Mouse (Mus musculus) megakaryocyte, embryonic 14.5 days (primary cell): ENCODE measurements at regions not wholly inside any gene's neighbourhood (a gene's known extent, or its start where the extent isn't known, plus 50 kb on each side); places are given as distances from the start of the nearest gene placed in this dataset.
A peak's percentile ranks its signal among the peaks of the same experiment; 100 is the strongest.

Source experiments
- H3K27me3 ChIP-seq: replicated peaks from 2 replicates; pipeline ENCODE3; 2012; ENCODE audit warnings: inconsistent platforms
- H3K36me3 ChIP-seq: replicated peaks from 2 replicates; pipeline ENCODE3; 2012; ENCODE audit warnings: low read length, inconsistent platforms, mixed read lengths
- H3K4me1 ChIP-seq: 2 replicates; pipeline ENCODE4 v1.6.1; 2012; ENCODE audit warnings: inconsistent platforms
- H3K4me3 ChIP-seq: replicated peaks from 2 replicates; pipeline ENCODE3; 2012; ENCODE audit warnings: moderate library complexity, mild to moderate bottlenecking, inconsistent platforms
- H3K9me3 ChIP-seq: 2 replicates; pipeline ENCODE4 v1.6.1; 2012; ENCODE audit warnings: inconsistent platforms
- FLI1 ChIP-seq: IDR thresholded peaks from 2 replicates; pipeline ENCODE4 v1.6.1; 2012; ENCODE audit warnings: low read length, inconsistent platforms, mixed read lengths
- GATA1 ChIP-seq: IDR thresholded peaks from 3 replicates; pipeline ENCODE4 v1.6.1; 2012; ENCODE audit warnings: mixed read lengths, low read length, inconsistent platforms, borderline replicate concordance

GRCm38 (mm10) chr9:52259459-52259858 lies 91.1 kb upstream of the Zc3h12c start:
- TF ChIP-seq FLI1 (no peak), GATA1 (no peak)
- peaks cover 11% of the 10 kb centered on the region for H3K27me3 ChIP-seq
- peaks cover 28% of the 10 kb centered on the region for H3K4me1 ChIP-seq
- H3K4me3 ChIP-seq: peak overlapping the region; percentile 85
- H3K9me3 ChIP-seq: no peaks in the 10 kb centered on the region
- H3K36me3 ChIP-seq: no peaks in the 10 kb centered on the region

GRCm38 (mm10) chr9:52255692-52256091 lies 87.3 kb upstream of the Zc3h12c start:
- TF ChIP-seq GATA1 (no peak), FLI1 (no peak)
- Histone ChIP-seq H3K36me3 (no peaks in the 10 kb centered on the region), H3K4me3 (no peak overlapping the region), H3K4me1 (peaks cover 14% of the 10 kb centered on the region), H3K27me3 (peaks cover 12% of the 10 kb centered on the region), H3K9me3 (no peaks in the 10 kb centered on the region)

GRCm38 (mm10) chr9:52254475-52254874 lies 86.1 kb upstream of the Zc3h12c start:
- peaks cover 10% of the 10 kb centered on the region for H3K4me1 ChIP-seq
- TF ChIP-seq GATA1 (no peak), FLI1 (no peak)

GRCm38 (mm10) chr9:52251455-52251854 lies 83.1 kb upstream of the Zc3h12c start:
- Histone ChIP-seq H3K27me3 (peaks cover 9% of the 10 kb centered on the region), H3K36me3 (no peaks in the 10 kb centered on the region), H3K9me3 (no peaks in the 10 kb centered on the region), H3K4me1 (peaks cover 19% of the 10 kb centered on the region), H3K4me3 (no peak overlapping the region)
- TF ChIP-seq FLI1 (no peak), GATA1 (no peak)

More at GRCm38 (mm10) chr9:52254475-52254874, 86.1 kb upstream of the Zc3h12c start:
- no peak overlapping the region for H3K4me3 ChIP-seq
- no peaks in the 10 kb centered on the region for H3K36me3 ChIP-seq
- no peaks in the 10 kb centered on the region for H3K9me3 ChIP-seq
- peaks cover 13% of the 10 kb centered on the region for H3K27me3 ChIP-seq

- Histone ChIP-seq H3K9me3 (no peaks in the 10 kb centered on the region), H3K4me1 (peaks cover 53% of the 10 kb centered on the region), H3K4me3 (no peak overlapping the region), H3K36me3 (no peaks in the 10 kb centered on the region), H3K27me3 (peaks cover 1% of the 10 kb centered on the region)
- no peak for TF ChIP-seq GATA1
- no peak for TF ChIP-seq FLI1
Measured at GRCm38 (mm10) chr9:52246712-52247111, 78.3 kb upstream of the Zc3h12c start.

GRCm38 (mm10) chr9:52244081-52244480 lies 75.7 kb upstream of the Zc3h12c start:
- no peaks in the 10 kb centered on the region for H3K27me3 ChIP-seq

GRCm38 (mm10) chr9:52243032-52243431 lies 74.7 kb upstream of the Zc3h12c start:
- peak overlapping the region; percentile 13 for H3K4me3 ChIP-seq
- no peak for TF ChIP-seq GATA1
- TF ChIP-seq FLI1: no peak
- no peaks in the 10 kb centered on the region for H3K9me3 ChIP-seq
- peaks cover 67% of the 10 kb centered on the region for H3K4me1 ChIP-seq
- no peaks in the 10 kb centered on the region for H3K36me3 ChIP-seq
- H3K27me3 ChIP-seq: no peaks in the 10 kb centered on the region

More at GRCm38 (mm10) chr9:52244081-52244480, 75.7 kb upstream of the Zc3h12c start:
- Histone ChIP-seq H3K9me3 (no peaks in the 10 kb centered on the region), H3K4me1 (peaks cover 71% of the 10 kb centered on the region), H3K36me3 (no peaks in the 10 kb centered on the region), H3K4me3 (no peak overlapping the region)
- TF ChIP-seq FLI1 (no peak), GATA1 (no peak)

- H3K27me3 ChIP-seq: no peaks in the 10 kb centered on the region
- peaks cover 73% of the 10 kb centered on the region for H3K4me1 ChIP-seq
- H3K36me3 ChIP-seq: no peaks in the 10 kb centered on the region
- H3K4me3 ChIP-seq: no peak overlapping the region
- TF ChIP-seq GATA1 (no peak), FLI1 (no peak)
- no peaks in the 10 kb centered on the region for H3K9me3 ChIP-seq
Measured at GRCm38 (mm10) chr9:52241577-52241976, 73.2 kb upstream of the Zc3h12c start.

GRCm38 (mm10) chr9:52240585-52241320 lies 72.4 kb upstream of the Zc3h12c start:
- Histone ChIP-seq H3K9me3 (no peaks in the 10 kb centered on the region), H3K4me3 (no peak overlapping the region), H3K36me3 (no peaks in the 10 kb centered on the region), H3K27me3 (no peaks in the 10 kb centered on the region), H3K4me1 (peaks cover 78% of the 10 kb centered on the region)
- no peak for TF ChIP-seq FLI1
- no peak for TF ChIP-seq GATA1

GRCm38 (mm10) chr9:52234775-52235174 lies 66.4 kb upstream of the Zc3h12c start:
- H3K4me1 ChIP-seq: peaks cover 45% of the 10 kb centered on the region
- no peaks in the 10 kb centered on the region for H3K27me3 ChIP-seq
- no peak for TF ChIP-seq FLI1
- TF ChIP-seq GATA1: no peak

More at GRCm38 (mm10) chr9:52234775-52235174, 66.4 kb upstream of the Zc3h12c start:
- no peaks in the 10 kb centered on the region for H3K36me3 ChIP-seq
- H3K9me3 ChIP-seq: no peaks in the 10 kb centered on the region
- no peak overlapping the region for H3K4me3 ChIP-seq
